Mouse (Mus musculus) adrenal gland, postnatal 4 days (tissue): ENCODE results near the gene Tnrc6b. TPM values are rescaled to one million over a fixed set of nuclear protein-coding genes. Genes with fewer than 3 reads are reported as not detected.

ENCODE experiments used
- DNase-seq, 2 experiments: peaks; one replicate each; pipeline ENCODE4 v3.0.0; 2021 to 2022; ENCODE audit warnings: low spot score in 2 of 2, mixed read lengths in 2 of 2
- long read RNA-seq, 2 experiments: library from polyadenylated mRNA; stranded (forward); transcript quantifications; one replicate each; pipeline ENCODE4 v2.0.0; 2021
- total RNA-seq, 2 experiments: library from RNA; stranded (reverse); gene quantifications; 2 replicates each; pipeline ENCODE4 v1.2.3; 2021

Gene Tnrc6b
- 10 to 100 TPM; 74.2 to 74.3 TPM for total RNA-seq
- long read RNA-seq, experiment 1, partial matches to known transcripts = 1 of 4 reads
- long read RNA-seq, experiment 1, other reads (novel, unspliced or antisense) = 3 of 4 reads
- long read RNA-seq, experiment 2, full-length matches to known transcripts = 1 of 16 reads
- long read RNA-seq, experiment 2, partial matches to known transcripts = 4 of 16 reads
- long read RNA-seq, experiment 2, other reads (novel, unspliced or antisense) = 11 of 16 reads

- peak; percentile 91 to 96 for DNase-seq
Measured at GRCm38 (mm10) chr15:80710608-80711363, at the start of gene Tnrc6b. Gene Tnrc6b (plus strand): TSS chr15:80711313.

- no peak for DNase-seq
Measured at GRCm38 (mm10) chr15:80664444-80664843, 46.7 kb upstream of the Tnrc6b start.

- DNase-seq = no peak
Measured at GRCm38 (mm10) chr15:80671295-80672252, 39.5 kb upstream of the Tnrc6b start, which contains the start of gene Fam83f. Gene Fam83f (plus strand): TSS chr15:80671847.

GRCm38 (mm10) chr15:80672810-80673209, 38.3 kb upstream of the Tnrc6b start:
- no peak for DNase-seq

- DNase-seq = no peak
Measured at GRCm38 (mm10) chr15:80673337-80674095, 37.6 kb upstream of the Tnrc6b start.

GRCm38 (mm10) chr15:80674700-80675099, 36.4 kb upstream of the Tnrc6b start:
- DNase-seq = no peak

- no peak for DNase-seq
Measured at GRCm38 (mm10) chr15:80679515-80680215, 31.4 kb upstream of the Tnrc6b start.

GRCm38 (mm10) chr15:80680347-80681030, 30.6 kb upstream of the Tnrc6b start:
- no peak for DNase-seq

- no peak for DNase-seq
Measured at GRCm38 (mm10) chr15:80681466-80681881, 29.6 kb upstream of the Tnrc6b start.

- no peak for DNase-seq
Measured at GRCm38 (mm10) chr15:80682343-80682742, 28.8 kb upstream of the Tnrc6b start.

- no peak for DNase-seq
Measured at GRCm38 (mm10) chr15:80683151-80683550, 28.0 kb upstream of the Tnrc6b start.

- no peak for DNase-seq
Measured at GRCm38 (mm10) chr15:80683990-80684389, 27.1 kb upstream of the Tnrc6b start.

GRCm38 (mm10) chr15:80684786-80685602, 26.1 kb upstream of the Tnrc6b start:
- no peak for DNase-seq

- DNase-seq = no peak
Measured at GRCm38 (mm10) chr15:80685603-80685895, 25.6 kb upstream of the Tnrc6b start.

- DNase-seq = no peak
Measured at GRCm38 (mm10) chr15:80688536-80688935, 22.6 kb upstream of the Tnrc6b start.

- DNase-seq = no peak
Measured at GRCm38 (mm10) chr15:80693492-80693891, 17.6 kb upstream of the Tnrc6b start.

- DNase-seq = no peak
Measured at GRCm38 (mm10) chr15:80694125-80694910, 16.8 kb upstream of the Tnrc6b start.

- no peak for DNase-seq
Measured at GRCm38 (mm10) chr15:80697564-80697963, 13.5 kb upstream of the Tnrc6b start.
